Mouse (Mus musculus) Patski (cell line): ENCODE measurements around the gene Xylt1. TPM values are rescaled to one million over a fixed set of nuclear protein-coding genes. Genes with fewer than 3 reads are reported as not detected.

Source experiments
- ATAC-seq: fragments of 100-300 bp; one replicate; pipeline ENCODE4 v1.8.0; 2021
- CTCF ChIA-PET: fragments of 350-600 bp; sonication (Branson Sonifier 250); formaldehyde crosslinking; loops from one replicate; lab custom pipeline; 2022; ENCODE audit warnings: inconsistent platforms; lab: Charles Lee
- POLR2A ChIA-PET: fragments of 350-600 bp; sonication (Branson Sonifier 250); formaldehyde crosslinking; loops from one replicate; lab custom pipeline; 2022; ENCODE audit warnings: antibody characterized with exemption, inconsistent platforms; lab: Charles Lee
- DNase-seq: peaks from one replicate; pipeline ENCODE4 v3.0.0-alpha.2; 2011; ENCODE audit warnings: low read depth, low spot score
- H3K27me3 ChIP-seq: fragments of 371-371 bp; one replicate; pipeline ENCODE4 v1.5.1; 2021
- CTCF ChIP-seq: fragments of 100-300 bp; IDR thresholded peaks from one replicate; pipeline ENCODE4 v1.5.1; 2021
- in situ Hi-C: fragments of 300-500 bp; cut with MboI; formaldehyde crosslinking; loops from 3 replicates; pipeline ENCODE4 v1.11.1; 2018; ENCODE audit warnings: low pct_unique_long_range_greater_than_20kb, mixed read lengths
- polyA plus RNA-seq: library from polyadenylated mRNA; unstranded; gene quantifications from one replicate; pipeline ENCODE4 v1.2.3, GENCODE M21; 2021

Xylt1 gene
- polyA plus RNA-seq, 1 experiment from 2014 or later: 20.1 TPM

DNA sequence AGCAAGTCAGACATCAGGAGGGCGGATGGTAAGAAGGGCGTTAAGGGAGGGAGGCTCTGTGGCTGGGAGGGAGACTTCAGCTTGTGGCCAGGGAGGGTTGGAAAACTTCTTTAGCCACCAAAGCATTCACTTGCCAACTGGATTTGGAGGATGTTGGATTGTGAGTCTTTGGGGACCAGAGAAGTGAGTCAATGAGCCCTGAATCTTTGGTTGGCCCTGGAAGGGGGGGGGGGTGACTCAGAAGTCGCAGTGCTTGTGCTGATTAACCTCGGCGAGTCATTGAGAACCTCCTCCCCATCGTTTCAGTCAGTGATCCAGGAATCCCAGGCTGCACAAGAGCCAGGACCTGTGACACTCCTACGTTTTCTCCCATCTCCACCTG, 752 bp upstream of the Xylt1 start:
- DNase-seq: no peak
- POLR2A ChIA-PET: no interaction called here
- CTCF ChIA-PET: no interaction called here
- peak; percentile 12 for ATAC-seq
- in situ Hi-C loops: loop anchor here (5.0 kb wide), 5 partner anchors 92 to 722 kb away; no protein-coding TSS in a partner anchor
- no peak for TF ChIP-seq CTCF
- no peaks in the 10 kb centered on the region for H3K27me3 ChIP-seq

DNA sequence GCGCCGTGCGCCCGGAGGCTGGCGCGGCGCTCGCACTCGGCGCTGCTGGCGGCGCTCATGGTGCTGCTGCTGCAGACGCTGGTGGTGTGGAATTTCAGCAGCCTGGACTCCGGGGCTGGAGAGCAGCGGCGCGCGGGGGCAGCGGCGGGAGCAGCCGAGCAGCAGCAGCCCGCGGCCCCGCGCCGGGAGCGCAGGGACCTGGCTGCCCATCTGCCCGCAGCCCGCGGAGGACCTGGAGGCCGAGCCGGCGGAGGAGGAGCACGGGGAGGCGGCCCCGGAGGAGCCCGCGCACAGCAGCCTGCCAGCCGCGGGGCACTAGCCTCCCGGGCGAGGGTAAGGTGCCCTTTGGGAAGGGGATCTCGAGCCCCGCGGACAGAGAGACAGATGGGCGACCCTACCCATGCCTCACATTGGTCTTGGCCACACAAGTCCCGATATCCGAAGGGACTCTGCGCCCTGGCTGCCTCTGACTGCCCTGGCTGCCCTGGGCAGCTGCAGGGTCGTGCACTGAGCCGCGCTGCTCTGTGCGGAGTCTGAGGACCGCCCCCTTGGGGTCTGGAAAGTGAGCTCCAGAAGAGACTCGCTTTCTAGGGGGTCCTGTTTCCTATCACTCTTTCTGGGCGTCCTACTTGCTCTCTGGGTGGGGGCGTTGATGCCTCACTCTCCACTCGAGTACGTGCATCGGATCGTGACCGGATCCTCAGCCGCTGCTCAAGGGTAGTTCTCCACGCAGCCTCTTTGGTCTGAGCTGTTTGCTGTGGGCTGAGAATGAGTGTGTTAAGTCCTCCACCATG, 606 bp downstream of the Xylt1 start:
- POLR2A ChIA-PET: no interaction called here
- CTCF ChIA-PET: interaction anchor here (1.3 to 2.6 kb wide), 2 partner anchors 92 to 501 kb away, joined by 3 to 9 read pairs; no protein-coding TSS in a partner anchor
- no peak for TF ChIP-seq CTCF
- ATAC-seq (peak; percentile 18), DNase-seq (no peak)
- in situ Hi-C loops: loop anchor here (5.0 kb wide), 5 partner anchors 91 to 721 kb away; no protein-coding TSS in a partner anchor
- H3K27me3 ChIP-seq: no peaks in the 10 kb centered on the region

GRCm38 (mm10) chr7:117382006-117382405, 1.2 kb downstream of the Xylt1 start:
- ChIA-PET POLR2A (no interaction called here), CTCF (interaction anchor here (1.3 to 2.6 kb wide), 3 partner anchors 91 to 500 kb away, joined by 3 to 9 read pairs (median 4); no protein-coding TSS in a partner anchor)
- no peak for TF ChIP-seq CTCF
- ATAC-seq: no peak
- no peaks in the 10 kb centered on the region for H3K27me3 ChIP-seq
- in situ Hi-C loops: loop anchor here (5.0 kb wide), 5 partner anchors 90 to 720 kb away; no protein-coding TSS in a partner anchor
- no peak for DNase-seq

DNA sequence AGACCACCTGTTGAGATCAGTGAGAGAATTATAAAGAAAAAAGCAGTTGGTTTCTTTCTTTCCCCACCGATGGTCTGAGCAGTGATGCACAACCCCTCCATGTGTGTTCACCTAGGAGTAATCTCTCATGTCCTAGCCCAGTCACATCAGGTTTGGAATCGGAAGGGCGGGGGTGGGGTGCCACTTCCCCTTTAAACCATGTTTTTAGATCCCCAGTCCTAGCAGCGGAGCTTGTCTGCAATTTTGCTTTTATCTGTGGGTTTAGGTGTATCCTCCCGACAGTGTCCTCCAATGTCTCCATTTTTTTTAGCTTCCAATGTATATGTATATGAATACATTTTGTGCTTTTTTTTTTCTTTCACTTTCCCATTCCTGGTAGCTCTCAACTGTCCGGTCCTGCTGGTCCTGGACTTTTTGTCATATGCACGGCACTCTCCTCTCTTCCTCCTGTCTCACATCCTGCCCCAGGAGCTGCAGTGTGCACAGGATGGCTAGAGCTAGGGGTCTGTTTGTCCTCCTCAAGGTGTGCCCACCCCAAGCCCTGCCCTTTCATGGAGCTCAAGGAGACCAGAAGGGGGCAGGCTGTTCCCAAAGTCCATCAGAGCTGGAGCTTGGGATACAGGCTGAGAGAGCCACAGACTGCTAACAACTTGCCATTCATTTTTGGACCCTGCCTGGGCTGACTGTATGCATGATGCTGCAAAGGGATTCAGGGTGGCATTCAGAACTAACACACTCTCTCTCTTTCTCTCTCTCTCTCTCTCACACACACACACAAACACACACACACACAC, 2.6 kb downstream of the Xylt1 start:
- TF ChIP-seq CTCF: peak; percentile 59
- ATAC-seq (no peak), DNase-seq (no peak)
- in situ Hi-C loops: loop anchor here (5.0 kb wide), 5 partner anchors 89 to 719 kb away; no protein-coding TSS in a partner anchor
- POLR2A ChIA-PET: interaction anchor here (0.7 kb wide), 1 partner anchor 44 kb away, joined by 3 read pairs; no protein-coding TSS in a partner anchor
- H3K27me3 ChIP-seq: no peaks in the 10 kb centered on the region
- CTCF ChIA-PET: interaction anchor here (1.0 to 2.6 kb wide), 4 partner anchors 90 to 247 kb away, joined by 3 to 9 read pairs (median 4); no protein-coding TSS in a partner anchor

GRCm38 (mm10) chr7:117386376-117386775, 5.6 kb downstream of the Xylt1 start:
- DNase-seq: no peak
- ATAC-seq: no peak
- in situ Hi-C loops: no loop called here
- H3K27me3 ChIP-seq: no peaks in the 10 kb centered on the region
- no peak for TF ChIP-seq CTCF
- POLR2A ChIA-PET: no interaction called here
- CTCF ChIA-PET: no interaction called here

GRCm38 (mm10) chr7:117388284-117388988, 7.7 kb downstream of the Xylt1 start:
- CTCF ChIA-PET: no interaction called here
- in situ Hi-C loops: no loop called here
- no peak for TF ChIP-seq CTCF
- ATAC-seq (no peak), DNase-seq (no peak)
- POLR2A ChIA-PET: no interaction called here
- H3K27me3 ChIP-seq: no peaks in the 10 kb centered on the region

- in situ Hi-C loops: no loop called here
- ATAC-seq: no peak
- ChIA-PET CTCF (no interaction called here), POLR2A (no interaction called here)
- TF ChIP-seq CTCF: no peak
- no peak for DNase-seq
- H3K27me3 ChIP-seq: no peaks in the 10 kb centered on the region
These were observed 8.3 kb downstream of the Xylt1 start for GRCm38 (mm10) chr7:117389048-117389447.

DNA sequence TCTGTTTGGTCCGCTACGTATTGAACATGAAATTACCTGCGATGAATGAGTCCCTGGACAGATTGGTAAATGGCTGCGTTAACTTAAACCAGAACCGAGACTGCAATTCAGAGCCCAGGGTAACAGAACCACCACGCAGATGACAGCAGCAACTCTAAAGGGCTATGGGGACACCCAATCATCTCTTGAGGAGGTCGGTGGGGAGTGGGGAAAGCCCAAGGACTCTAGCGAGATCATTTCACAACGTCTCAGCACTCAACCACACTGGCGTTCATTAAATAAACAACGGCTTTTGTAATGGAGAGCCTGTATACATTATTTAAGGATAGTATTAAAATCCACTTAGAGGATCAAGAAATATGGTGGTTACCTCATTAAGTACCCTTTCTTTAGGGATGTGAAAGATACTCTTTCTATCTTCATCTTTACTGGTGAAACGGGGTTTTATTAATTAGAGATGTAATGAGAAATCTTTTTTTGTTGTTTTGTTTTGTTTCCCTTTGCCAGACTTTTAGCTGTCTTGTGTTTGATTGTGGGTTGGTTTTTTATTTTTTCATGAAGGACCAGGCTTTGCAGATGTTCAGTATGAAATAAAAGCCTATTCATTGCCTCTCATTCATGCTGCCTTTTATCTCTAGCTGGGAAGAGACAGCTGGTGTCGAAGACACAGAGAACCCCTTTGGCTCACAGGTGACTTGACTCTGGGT, 12.2 kb downstream of the Xylt1 start:
- POLR2A ChIA-PET: no interaction called here
- no peak for TF ChIP-seq CTCF
- H3K27me3 ChIP-seq: no peaks in the 10 kb centered on the region
- ATAC-seq: no peak
- in situ Hi-C loops: no loop called here
- CTCF ChIA-PET: no interaction called here
- no peak for DNase-seq

GRCm38 (mm10) chr7:117393976-117394375, 13.2 kb downstream of the Xylt1 start:
- TF ChIP-seq CTCF: no peak
- H3K27me3 ChIP-seq: no peaks in the 10 kb centered on the region
- DNase-seq: no peak
- no peak for ATAC-seq
- ChIA-PET CTCF (no interaction called here), POLR2A (no interaction called here)
- in situ Hi-C loops: no loop called here

DNA sequence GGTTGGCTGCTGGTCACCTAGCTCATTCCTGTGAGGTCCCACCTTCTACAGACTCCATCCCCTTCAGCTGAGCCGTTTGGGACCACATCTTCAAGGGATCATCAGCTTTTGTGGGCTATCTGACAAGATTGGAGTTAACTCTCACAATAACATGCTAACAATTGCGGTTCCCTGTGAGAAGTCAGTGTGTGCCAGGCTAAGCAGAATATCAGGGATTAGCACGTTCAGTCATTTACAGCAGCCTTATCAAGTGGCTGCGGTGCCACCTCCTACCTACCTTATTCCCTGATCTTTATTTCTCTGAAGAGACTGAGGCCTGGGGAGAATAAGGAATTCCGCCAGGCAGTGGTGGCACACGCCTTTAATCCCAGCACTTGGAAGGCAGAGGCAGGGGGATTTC, 13.6 kb downstream of the Xylt1 start:
- ATAC-seq (no peak), DNase-seq (no peak)
- in situ Hi-C loops: no loop called here
- ChIA-PET CTCF (no interaction called here), POLR2A (no interaction called here)
- no peaks in the 10 kb centered on the region for H3K27me3 ChIP-seq
- TF ChIP-seq CTCF: no peak
